Mouse (Mus musculus): ENCODE data around the gene Elmod1.

The Elmod1 gene

GRCm38 (mm10) chr9:53910823-53911222 lies 64.3 kb downstream of the Elmod1 start:
- no peak for DNase-seq (ENCODE audit: extremely low read depth, insufficient read length, low spot score)

- no peak for DNase-seq (ENCODE audit: extremely low read depth, insufficient read length, low spot score)
Observed at GRCm38 (mm10) chr9:53910331-53910730, 64.8 kb downstream of the Elmod1 start.

GRCm38 (mm10) chr9:53906798-53907197 lies 68.3 kb downstream of the Elmod1 start:
- no peak for DNase-seq (ENCODE audit: extremely low read depth, insufficient read length, low spot score)

GRCm38 (mm10) chr9:53905418-53905817 lies 69.7 kb downstream of the Elmod1 start:
- no peak for DNase-seq (ENCODE audit: extremely low read depth, insufficient read length, low spot score)

GRCm38 (mm10) chr9:53903215-53903842 lies 71.8 kb downstream of the Elmod1 start:
- DNase-seq (ENCODE audit: extremely low read depth, insufficient read length, low spot score) = no peak

GRCm38 (mm10) chr9:53899836-53900235 lies 75.3 kb downstream of the Elmod1 start:
- no peak for DNase-seq (ENCODE audit: extremely low read depth, insufficient read length, low spot score)

GRCm38 (mm10) chr9:53895827-53896226 lies 79.3 kb downstream of the Elmod1 start:
- no peak for DNase-seq (ENCODE audit: extremely low read depth, insufficient read length, low spot score)

- DNase-seq (ENCODE audit: extremely low read depth, insufficient read length, low spot score) = no peak
Observed at GRCm38 (mm10) chr9:53890075-53890474, 85.0 kb downstream of the Elmod1 start.

GRCm38 (mm10) chr9:53883588-53884280 lies 91.4 kb downstream of the Elmod1 start:
- no peak for DNase-seq (ENCODE audit: extremely low read depth, insufficient read length, low spot score)

- DNase-seq (ENCODE audit: extremely low read depth, insufficient read length, low spot score) = no peak
Observed at GRCm38 (mm10) chr9:53877423-53877822, 97.7 kb downstream of the Elmod1 start.

GRCm38 (mm10) chr9:53873239-53873638 lies 101.9 kb downstream of the Elmod1 start:
- DNase-seq (ENCODE audit: extremely low read depth, insufficient read length, low spot score) = no peak
